Mouse (Mus musculus): Measurements from ENCODE around the gene Erich4.

DNA sequence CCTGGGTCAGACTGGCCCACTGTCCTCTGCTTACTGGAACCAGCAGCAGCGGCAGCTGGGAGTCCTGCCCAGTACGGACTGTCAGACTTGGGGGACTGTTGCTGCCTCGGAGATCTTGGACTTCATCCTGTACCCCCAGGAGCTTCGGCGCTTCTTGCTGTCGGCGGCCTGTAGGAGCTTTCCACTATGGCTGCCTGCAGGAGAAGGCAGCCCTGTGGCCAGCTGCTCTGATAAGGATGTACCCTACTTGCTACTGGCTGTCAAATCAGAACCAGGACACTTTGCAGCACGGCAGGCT is 12.6 kb upstream of the Erich4 start:
- TF ChIP-seq GATA1 (IDR thresholded peaks at IDR 0.05; ENCODE audit: low read length) (no peak), TAL1 (IDR thresholded peaks at IDR 0.05; ENCODE audit: low read length) (no peak)
